Mouse (Mus musculus) forebrain, embryonic 16.5 days (tissue): Measurements from ENCODE around the gene Ano1. TPM values are rescaled to one million over a fixed set of nuclear protein-coding genes. Genes with fewer than 3 reads are reported as not detected.

Experiments used
- ATAC-seq: fragments of 200-750 bp; cut with Nextera tagmentation; 2 replicates; pipeline ENCODE4 v1.8.0; 2017; ENCODE audit warnings: mild to moderate bottlenecking, moderate library complexity
- H3K27ac ChIP-seq: fragments of 300-500 bp; sonication (generic); 2 replicates; pipeline ENCODE4 v1.5.1; 2014; ENCODE audit warnings: low read length, control low read depth
- H3K27me3 ChIP-seq: fragments of 300-500 bp; sonication (generic); replicated peaks from 2 replicates; pipeline ENCODE4 v1.6.1; 2014; ENCODE audit warnings: low read length; ENCODE audit not compliant: control insufficient read depth, insufficient read depth
- H3K36me3 ChIP-seq: fragments of 300-500 bp; sonication (generic); 2 replicates; pipeline ENCODE4 v1.6.1; 2014; ENCODE audit not compliant: control insufficient read depth, insufficient read depth
- H3K4me1 ChIP-seq: fragments of 300-500 bp; sonication (generic); replicated peaks from 2 replicates; pipeline ENCODE4 v1.6.1; 2014; ENCODE audit warnings: low read length; ENCODE audit not compliant: control insufficient read depth, insufficient read depth
- H3K4me2 ChIP-seq: fragments of 300-500 bp; sonication (generic); 2 replicates; pipeline ENCODE4 v1.6.1; 2014; ENCODE audit warnings: mild to moderate bottlenecking, low read length, control low read depth
- H3K4me3 ChIP-seq: fragments of 300-500 bp; sonication (generic); replicated peaks from 2 replicates; pipeline ENCODE4 v1.5.1; 2014; ENCODE audit warnings: mild to moderate bottlenecking, low read length, control low read depth
- H3K9ac ChIP-seq: fragments of 300-500 bp; sonication (generic); replicated peaks from 2 replicates; pipeline ENCODE4 v1.6.1; 2014; ENCODE audit warnings: low read depth, low read length, control low read depth
- H3K9me3 ChIP-seq: fragments of 300-500 bp; sonication (generic); 2 replicates; pipeline ENCODE4 v1.6.1; 2016; ENCODE audit warnings: low read length; ENCODE audit not compliant: control insufficient read depth
- WGBS: fragments of 180-500 bp; shearing (Covaris S2); extraction: QIAGEN DNeasy Blood & Tissue Kit; methylation state at CpG from one replicate; pipeline ENCODE4 v1.1.7; 2014; 5-methylcytosine and 5-hydroxymethylcytosine counted together
- polyA plus RNA-seq: library from polyadenylated mRNA; unstranded; fragments of >200 nt; fragmentation: Nextera tagmentation; extraction: Ambion mirVana; gene quantifications from 2 replicates; pipeline ENCODE4 v1.2.1, GENCODE M21; 2015

Ano1 gene
- polyA plus RNA-seq, 1 experiment from 2014 or later = 9.4 TPM

DNA sequence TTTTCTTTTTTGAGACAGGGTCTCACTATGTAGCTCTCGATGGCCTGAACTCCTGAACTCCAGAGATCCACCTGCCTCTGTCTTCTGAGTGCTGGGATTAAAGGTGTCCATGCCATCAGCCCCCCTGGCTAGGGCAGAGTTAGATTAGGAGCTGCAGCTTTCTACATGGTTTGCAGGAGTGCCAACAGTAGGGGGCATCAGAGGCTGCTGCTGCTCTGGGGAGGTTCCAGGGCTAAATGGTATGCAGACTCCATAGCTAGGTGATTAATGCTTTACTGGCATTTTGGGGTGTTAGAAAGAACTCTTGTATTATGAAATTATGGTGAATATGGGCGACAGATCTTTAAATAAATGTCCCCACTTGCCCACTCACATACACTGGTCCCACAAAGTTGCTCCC, 164.5 kb downstream of the Ano1 start:
- Histone ChIP-seq H3K4me2 (no peak overlapping the region), H3K4me1 (peaks cover 5% of the 10 kb centered on the region), H3K27ac (no peak overlapping the region), H3K27me3 (no peaks in the 10 kb centered on the region), H3K9me3 (no peaks in the 10 kb centered on the region), H3K9ac (no peak overlapping the region), H3K36me3 (no peaks in the 10 kb centered on the region), H3K4me3 (no peak overlapping the region)
- WGBS = 57% methylated on average over 2 of the region's 2 CpGs
- ATAC-seq = no peak

DNA sequence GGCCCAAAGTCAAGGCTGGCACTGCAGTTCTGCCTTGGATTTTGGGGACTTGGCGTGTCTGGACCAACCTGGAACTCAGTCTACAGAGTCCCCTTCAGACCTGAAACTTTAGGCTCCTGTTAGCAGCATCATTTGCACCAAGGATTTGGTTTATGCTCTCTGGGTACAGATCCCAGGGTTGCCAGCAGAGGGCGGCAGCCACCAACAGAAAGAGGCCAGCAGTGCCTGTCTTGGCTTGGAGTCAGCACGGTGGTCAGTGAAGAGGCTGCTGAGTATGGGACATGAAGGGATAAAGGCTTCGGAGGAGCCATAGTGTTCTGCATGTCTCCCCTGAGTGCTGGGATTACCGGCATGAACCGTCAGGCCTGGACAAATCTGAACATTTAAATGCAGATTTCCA, 166.1 kb downstream of the Ano1 start:
- peaks cover 16% of the 10 kb centered on the region for H3K4me1 ChIP-seq
- ATAC-seq = no peak
- no peak overlapping the region for H3K9ac ChIP-seq
- whole genome bisulfite sequencing = 8% methylated on average over 6 of the region's 6 CpGs
- no peaks in the 10 kb centered on the region for H3K9me3 ChIP-seq
- no peaks in the 10 kb centered on the region for H3K27me3 ChIP-seq
- H3K4me3 ChIP-seq = no peak overlapping the region
- H3K36me3 ChIP-seq = no peaks in the 10 kb centered on the region
- no peak overlapping the region for H3K27ac ChIP-seq
- H3K4me2 ChIP-seq = no peak overlapping the region

DNA sequence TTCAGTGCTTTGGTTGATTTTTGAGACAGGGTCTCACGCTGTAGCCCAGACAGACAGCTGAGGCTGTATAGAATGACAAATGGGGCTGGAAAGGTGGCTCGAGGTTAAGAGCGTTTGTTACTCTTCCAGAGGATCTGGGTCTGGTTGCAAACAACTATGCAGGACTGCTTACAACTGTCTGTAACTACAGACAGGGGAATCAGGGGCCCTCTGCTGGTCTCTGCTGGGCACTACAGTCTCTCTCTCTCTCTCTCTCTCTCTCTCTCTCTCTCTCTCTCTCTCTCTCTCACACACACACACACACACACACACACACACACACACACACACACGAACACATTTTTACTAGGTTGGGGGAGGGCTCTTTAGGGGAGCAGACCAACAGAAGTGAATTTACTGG, 168.2 kb downstream of the Ano1 start:
- Histone ChIP-seq H3K27ac (no peak overlapping the region), H3K9ac (no peak overlapping the region), H3K4me2 (no peak overlapping the region), H3K4me1 (peaks cover 16% of the 10 kb centered on the region), H3K27me3 (no peaks in the 10 kb centered on the region), H3K36me3 (no peaks in the 10 kb centered on the region), H3K9me3 (no peaks in the 10 kb centered on the region), H3K4me3 (no peak overlapping the region)
- no peak for ATAC-seq
- 5% methylated on average over 4 of the region's 4 CpGs for WGBS

DNA sequence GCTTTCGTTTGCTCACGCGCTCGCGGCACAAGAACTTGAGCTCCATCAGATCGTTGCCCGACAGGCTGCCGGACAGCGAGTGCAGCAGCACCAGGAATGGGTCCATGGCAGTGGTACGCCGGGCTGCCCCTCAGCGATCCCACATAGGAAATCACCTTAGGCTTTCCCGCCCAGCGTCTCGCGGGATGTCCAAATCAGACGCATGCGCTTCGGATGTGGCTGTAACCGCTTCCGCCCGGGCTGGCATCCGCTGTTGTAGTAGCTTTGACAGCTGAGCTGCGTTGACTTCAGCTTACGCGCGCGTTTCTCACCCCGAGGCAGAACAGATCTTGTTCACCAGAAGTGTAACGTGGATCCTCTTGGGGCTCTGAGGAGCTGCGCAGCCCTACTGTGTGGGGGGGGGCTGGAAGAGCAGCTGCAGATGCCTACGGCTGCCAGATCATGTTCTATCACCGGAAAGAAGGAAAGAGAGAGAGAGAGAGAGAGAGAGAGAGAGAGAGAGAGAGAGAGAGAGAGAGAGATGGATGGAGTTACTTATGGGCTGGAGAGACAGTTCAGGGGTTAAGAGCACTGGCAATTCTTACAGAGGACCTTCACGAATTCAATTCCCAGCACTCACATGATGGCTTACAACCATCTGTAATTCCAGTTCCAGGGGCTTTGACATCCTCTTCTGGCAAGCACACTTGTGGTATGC, 169.3 kb downstream of the Ano1 start, which contains the start of gene Fadd:
Gene Fadd (minus strand): TSS at position 180 of the 697 bp plus-strand sequence.
- H3K9me3 ChIP-seq = no peaks in the 10 kb centered on the region
- H3K4me3 ChIP-seq = peak within 1 kb of the TSS; percentile 62
- no peaks in the 10 kb centered on the region for H3K27me3 ChIP-seq
- 2% methylated on average over 34 of the region's 34 CpGs for WGBS
- H3K27ac ChIP-seq = peak within 1 kb of the TSS; percentile 78
- H3K36me3 ChIP-seq = no peaks in the 10 kb centered on the region
- ATAC-seq = peak; percentile 92
- peaks cover 16% of the 10 kb centered on the region for H3K4me1 ChIP-seq
- H3K4me2 ChIP-seq = peak within 1 kb of the TSS; percentile 91
- H3K9ac ChIP-seq = peak within 1 kb of the TSS; percentile 70

DNA sequence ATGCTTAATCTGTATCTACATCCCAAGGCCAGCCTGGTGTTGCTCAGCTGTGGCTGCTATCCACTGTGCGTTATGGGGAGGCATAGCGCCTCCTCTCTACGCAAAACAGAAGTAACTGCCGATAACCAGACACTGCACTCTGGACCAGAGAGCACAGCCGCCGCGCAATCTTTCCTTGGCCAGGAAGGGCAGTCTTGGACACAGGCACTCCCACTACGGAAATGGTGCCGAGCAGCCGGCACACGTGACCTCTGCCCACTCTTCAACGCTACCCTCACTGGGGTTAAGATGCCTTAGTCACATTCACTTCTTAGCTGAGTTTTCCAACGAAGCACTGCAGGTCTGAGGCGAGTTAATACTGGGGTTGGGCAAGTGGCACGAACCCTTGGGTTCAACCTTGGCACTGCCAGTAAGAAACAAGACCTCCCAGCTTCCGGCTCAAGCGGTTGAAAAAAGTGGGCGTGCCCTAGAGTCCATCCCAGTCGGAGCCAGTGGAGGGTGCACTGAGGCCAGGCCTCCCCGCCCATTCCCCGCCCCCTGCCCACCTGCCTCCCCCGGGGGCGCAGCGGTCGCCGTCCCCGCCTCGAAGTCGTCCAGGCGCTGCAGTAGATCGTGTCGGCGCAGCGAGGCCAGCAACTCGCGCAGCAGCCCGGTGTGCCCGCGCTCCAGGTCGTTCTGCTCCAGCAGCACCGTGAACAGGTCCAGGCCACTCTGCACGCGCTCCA, 170.1 kb downstream of the Ano1 start:
- Histone ChIP-seq H3K27ac (peak overlapping the region; percentile 78), H3K4me2 (peak overlapping the region; percentile 91), H3K4me1 (peaks cover 16% of the 10 kb centered on the region), H3K9ac (peak overlapping the region; percentile 70), H3K36me3 (no peaks in the 10 kb centered on the region), H3K9me3 (no peaks in the 10 kb centered on the region), H3K4me3 (peak overlapping the region; percentile 62), H3K27me3 (no peaks in the 10 kb centered on the region)
- WGBS = under 1% methylated on average over 43 of the region's 43 CpGs
- peak; percentile 72 for ATAC-seq

DNA sequence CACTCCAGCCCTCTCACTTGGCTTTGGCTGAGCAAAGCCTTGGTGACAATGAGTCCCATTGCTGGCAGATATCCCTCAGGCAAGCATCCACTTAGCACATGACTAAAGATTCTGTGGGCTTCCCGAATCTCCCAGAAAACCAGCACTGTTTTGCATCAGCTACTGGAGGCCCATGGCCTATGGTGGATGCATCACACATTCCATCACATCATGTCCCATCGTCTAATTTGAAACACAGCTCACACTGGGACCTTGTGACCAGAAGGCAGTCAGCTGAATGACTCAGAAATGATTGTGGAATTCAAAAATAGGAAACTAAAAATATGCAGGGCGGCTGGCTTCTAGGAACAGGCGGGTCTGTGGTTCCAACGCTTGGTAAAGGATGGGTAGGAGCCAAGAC, 173.9 kb downstream of the Ano1 start:
- no peak overlapping the region for H3K4me2 ChIP-seq
- WGBS = 95% methylated on average over 5 of the region's 5 CpGs
- H3K4me1 ChIP-seq = peaks cover 14% of the 10 kb centered on the region
- H3K9ac ChIP-seq = no peak overlapping the region
- H3K36me3 ChIP-seq = no peaks in the 10 kb centered on the region
- H3K4me3 ChIP-seq = no peak overlapping the region
- H3K27ac ChIP-seq = no peak overlapping the region
- ATAC-seq = no peak
- no peaks in the 10 kb centered on the region for H3K27me3 ChIP-seq
- H3K9me3 ChIP-seq = no peaks in the 10 kb centered on the region

DNA sequence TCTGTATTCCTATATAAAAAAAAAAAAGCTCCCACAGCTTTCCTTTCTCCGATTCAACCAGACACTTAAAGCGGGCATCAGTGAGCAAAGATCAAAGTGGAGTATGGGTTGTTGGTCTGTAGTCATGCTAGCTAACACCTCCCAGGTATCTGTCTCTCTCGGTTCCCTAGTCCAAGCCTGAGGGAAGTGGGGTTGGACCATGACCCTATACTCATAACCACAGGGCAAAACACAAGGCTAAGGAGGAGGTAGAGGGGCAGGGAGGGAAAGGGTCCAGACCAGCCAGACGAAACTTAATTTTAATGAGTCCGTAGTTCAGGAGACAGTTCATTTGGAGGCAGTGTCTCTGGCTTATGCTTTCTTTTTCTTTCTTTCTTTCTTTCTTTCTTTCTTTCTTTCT, 179.5 kb downstream of the Ano1 start:
- Histone ChIP-seq H3K9me3 (no peaks in the 10 kb centered on the region), H3K4me2 (no peak overlapping the region), H3K27ac (no peak overlapping the region), H3K36me3 (no peaks in the 10 kb centered on the region), H3K4me1 (no peaks in the 10 kb centered on the region), H3K9ac (no peak overlapping the region), H3K27me3 (no peaks in the 10 kb centered on the region), H3K4me3 (no peak overlapping the region)
- WGBS = 81% methylated on average over 5 of the region's 5 CpGs
- no peak for ATAC-seq

DNA sequence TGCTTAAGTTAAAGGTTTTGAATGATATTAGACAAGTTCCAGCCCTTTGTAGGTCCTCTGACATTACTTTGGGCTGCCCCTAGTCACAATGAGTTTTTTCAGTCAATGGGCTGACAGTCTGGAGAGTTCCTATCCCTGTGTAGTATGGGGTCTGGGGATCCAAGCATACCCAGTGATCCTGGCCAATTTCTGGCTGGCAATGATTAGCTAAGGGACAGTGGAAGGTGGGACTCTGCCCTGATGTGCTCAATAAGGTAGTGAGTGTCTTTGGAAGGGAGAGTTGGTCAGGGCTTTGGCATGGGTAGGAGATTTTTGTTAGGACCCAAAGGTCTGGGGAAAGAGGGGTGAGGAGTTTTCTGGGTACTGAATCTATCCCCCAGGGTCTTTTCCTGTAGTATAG, 180.2 kb downstream of the Ano1 start:
- Histone ChIP-seq H3K9ac (no peak overlapping the region), H3K4me1 (no peaks in the 10 kb centered on the region), H3K27me3 (no peaks in the 10 kb centered on the region)

DNA sequence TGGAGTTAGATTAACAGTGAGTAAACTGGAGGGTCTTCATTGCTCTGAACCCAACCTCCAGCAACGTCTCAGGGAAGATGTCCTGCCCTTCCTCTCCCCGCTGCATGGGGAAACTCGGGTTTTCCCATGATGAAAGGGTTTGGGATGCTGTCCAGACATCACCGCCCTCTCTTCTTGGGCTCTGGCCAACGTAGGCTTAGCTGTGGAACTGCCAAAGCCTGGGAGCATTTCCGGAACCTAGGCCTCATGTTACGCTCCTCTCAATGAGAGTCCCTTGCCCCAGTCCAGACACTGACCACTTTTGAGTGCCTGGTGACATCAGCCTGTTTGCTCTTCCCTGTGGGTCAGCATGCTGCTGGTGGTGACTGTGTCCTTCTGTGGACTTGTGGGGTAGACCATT, 182.3 kb downstream of the Ano1 start:
- H3K4me1 ChIP-seq = no peaks in the 10 kb centered on the region
- H3K27me3 ChIP-seq = no peaks in the 10 kb centered on the region
- H3K27ac ChIP-seq = no peak overlapping the region
- no peaks in the 10 kb centered on the region for H3K9me3 ChIP-seq
- no peak for ATAC-seq
- H3K9ac ChIP-seq = no peak overlapping the region
- 58% methylated on average over 7 of the region's 7 CpGs for WGBS
- H3K4me2 ChIP-seq = no peak overlapping the region
- no peak overlapping the region for H3K4me3 ChIP-seq
- no peaks in the 10 kb centered on the region for H3K36me3 ChIP-seq

More for the DNA sequence above, 180.2 kb downstream of the Ano1 start:
- Histone ChIP-seq H3K4me3 (no peak overlapping the region), H3K9me3 (no peaks in the 10 kb centered on the region), H3K4me2 (no peak overlapping the region), H3K27ac (no peak overlapping the region), H3K36me3 (no peaks in the 10 kb centered on the region)
- no peak for ATAC-seq
